Mouse (Mus musculus): ENCODE results near the gene Tbx20.

GRCm38 (mm10) chr9:24774160-24774969 is at the start of gene Tbx20:
- TF ChIP-seq POLR2A (IDR thresholded peaks at IDR 0.05; ENCODE audit: borderline replicate concordance, insufficient read depth, low read length) (no peak), CTCF (IDR thresholded peaks at IDR 0.05; ENCODE audit: borderline replicate concordance, insufficient read depth, low read depth, low read length) (no peak)
